Mouse (Mus musculus): ENCODE results near the gene Gpr19. TPM values are rescaled to one million over a fixed set of nuclear protein-coding genes. Genes with fewer than 3 reads are reported as not detected.

Gpr19 gene
- polyA plus RNA-seq, 1 experiment from 2014 or later = 4.2 TPM

DNA sequence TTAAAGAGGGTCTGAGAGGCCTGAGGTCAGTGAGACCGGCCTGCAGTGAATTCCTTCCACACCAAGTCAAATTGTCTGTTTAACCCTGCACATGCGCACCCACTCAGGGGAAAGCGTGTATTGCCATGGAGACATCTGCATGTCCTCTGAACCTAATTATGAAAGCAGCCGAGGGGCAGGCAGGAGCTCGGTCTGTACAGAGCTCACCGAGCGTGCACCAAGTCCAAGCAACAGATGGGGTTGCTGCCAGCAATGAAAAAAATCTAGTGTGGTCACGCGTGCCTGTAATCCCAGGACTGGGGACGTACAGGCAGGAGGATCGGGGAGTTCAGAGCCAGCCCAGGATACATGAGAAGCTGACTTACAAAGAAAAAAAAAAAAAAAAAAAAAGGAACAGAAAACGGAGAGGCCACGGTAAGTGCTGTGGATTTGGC lies 35.7 kb downstream of the Gpr19 start:
- ChIA-PET CTCF (interaction anchor here (0.7 to 3.1 kb wide), 12 partner anchors 9 to 222 kb away, joined by 3 to 16 read pairs (median 4); no protein-coding TSS in a partner anchor), POLR2A (interaction anchor here (1.5 kb wide), 1 partner anchor 12 kb away, joined by 4 read pairs; no protein-coding TSS in a partner anchor)
- ATAC-seq (no peak), DNase-seq (ENCODE audit: low read depth, low spot score) (no peak)
- no peak for TF ChIP-seq CTCF (IDR thresholded peaks at IDR 0.05)
- in situ Hi-C loops (cut with MboI; ENCODE audit: low pct_unique_long_range_greater_than_20kb) = loop anchor here (5.0 kb wide), 1 partner anchor 205 kb away; no protein-coding TSS in a partner anchor
- no peaks in the 10 kb centered on the region for H3K27me3 ChIP-seq

DNA sequence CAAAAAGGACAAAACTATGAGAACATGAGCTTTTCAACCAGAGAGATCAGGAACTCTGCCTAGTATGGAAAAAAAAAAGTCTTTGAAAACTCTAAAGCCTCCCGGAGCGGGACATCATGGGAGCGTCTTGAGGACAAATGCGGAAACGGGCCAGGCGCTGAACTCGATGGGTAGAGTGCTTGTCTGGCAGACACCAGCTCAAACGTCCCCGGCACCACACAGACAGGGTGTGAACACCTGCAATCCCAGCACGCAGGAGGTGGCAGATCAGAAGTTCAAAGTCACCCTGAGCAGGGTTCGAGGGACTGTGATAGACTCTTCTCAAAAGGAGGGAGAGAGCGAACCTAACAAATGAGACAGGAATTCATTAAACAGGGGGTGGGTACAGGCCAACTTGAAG lies 37.0 kb downstream of the Gpr19 start:
- no peak for DNase-seq (ENCODE audit: low read depth, low spot score)
- ATAC-seq = no peak
- H3K27me3 ChIP-seq = no peaks in the 10 kb centered on the region
- ChIA-PET POLR2A (no interaction called here), CTCF (interaction anchor here (1.8 kb wide), 1 partner anchor 9 kb away, joined by 5 read pairs; no protein-coding TSS in a partner anchor)
- in situ Hi-C loops (cut with MboI; ENCODE audit: low pct_unique_long_range_greater_than_20kb) = loop anchor here (5.0 kb wide), 1 partner anchor 204 kb away; no protein-coding TSS in a partner anchor
- TF ChIP-seq CTCF (IDR thresholded peaks at IDR 0.05) = no peak

DNA sequence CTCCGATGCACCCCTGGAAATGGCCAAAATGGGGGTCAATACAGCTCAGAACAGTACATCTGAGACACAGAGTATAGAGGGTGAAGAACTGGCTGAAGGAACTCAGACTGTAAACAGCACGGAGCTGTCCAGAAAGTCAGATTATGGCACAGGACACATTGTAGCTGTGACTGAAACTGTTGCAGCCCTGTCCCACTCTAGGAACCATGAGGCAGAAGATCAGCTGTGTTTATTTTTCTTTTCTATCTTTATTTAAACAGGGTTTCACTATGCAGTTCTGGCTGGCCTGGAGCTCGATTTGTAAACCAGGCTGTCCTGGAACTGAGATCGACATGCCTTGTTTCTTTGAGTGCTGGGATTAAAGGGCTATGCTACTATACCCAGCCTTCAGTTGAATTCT lies 38.1 kb downstream of the Gpr19 start:
- no peak for TF ChIP-seq CTCF (IDR thresholded peaks at IDR 0.05)
- no peak for ATAC-seq
- ChIA-PET POLR2A (no interaction called here), CTCF (interaction anchor here (0.7 to 1.8 kb wide), 4 partner anchors 9 to 14 kb away, joined by 3 to 5 read pairs (median 3); no protein-coding TSS in a partner anchor)
- DNase-seq (ENCODE audit: low read depth, low spot score) = no peak
- in situ Hi-C loops (cut with MboI; ENCODE audit: low pct_unique_long_range_greater_than_20kb) = loop anchor here (5.0 kb wide), 1 partner anchor 203 kb away; no protein-coding TSS in a partner anchor
- H3K27me3 ChIP-seq = no peaks in the 10 kb centered on the region

DNA sequence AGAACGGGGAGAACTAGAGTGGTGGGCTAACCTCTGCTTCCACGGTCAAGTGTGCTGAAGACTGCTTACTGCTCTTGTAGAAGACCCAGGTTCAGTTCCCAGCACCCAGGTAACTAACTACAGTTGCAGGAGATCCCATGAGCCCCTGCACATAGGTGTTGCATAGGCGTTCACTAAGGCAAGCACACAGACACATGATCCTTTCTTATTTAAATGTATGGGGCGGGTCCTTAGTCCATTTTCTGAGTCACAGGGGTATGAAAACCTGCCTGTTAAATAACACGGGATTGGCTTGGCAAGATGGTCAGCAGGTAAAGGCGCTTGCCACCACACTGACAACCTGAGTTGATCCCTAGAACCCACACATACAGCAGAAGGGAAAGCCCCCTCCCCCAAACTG lies 39.4 kb downstream of the Gpr19 start:
- in situ Hi-C loops (cut with MboI; ENCODE audit: low pct_unique_long_range_greater_than_20kb) = no loop called here
- ChIA-PET POLR2A (no interaction called here), CTCF (interaction anchor here (0.6 kb wide), 1 partner anchor 12 kb away, joined by 3 read pairs; no protein-coding TSS in a partner anchor)
- no peak for DNase-seq (ENCODE audit: low read depth, low spot score)
- no peak for ATAC-seq
- no peaks in the 10 kb centered on the region for H3K27me3 ChIP-seq
- TF ChIP-seq CTCF (IDR thresholded peaks at IDR 0.05) = no peak

DNA sequence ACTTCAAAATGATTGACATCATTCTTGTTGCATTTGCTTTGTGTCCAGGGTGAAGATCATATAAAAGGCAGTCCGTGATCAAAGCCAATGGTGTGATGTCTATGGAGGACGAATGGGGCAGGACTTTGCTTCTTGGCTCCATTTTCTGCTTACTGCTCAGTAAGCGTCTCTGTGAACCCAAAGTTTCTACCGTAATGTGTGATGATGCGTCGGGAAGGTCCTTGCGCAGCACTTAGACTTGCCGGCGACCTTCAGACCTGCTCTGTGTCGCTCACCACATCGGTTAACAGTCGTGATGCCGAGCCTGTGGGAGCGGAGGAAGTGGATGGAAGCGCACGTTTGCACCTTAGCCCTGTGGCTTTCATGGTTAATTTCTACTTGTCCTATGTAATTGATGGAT lies 42.5 kb downstream of the Gpr19 start:
- ATAC-seq (no peak), DNase-seq (ENCODE audit: low read depth, low spot score) (no peak)
- H3K27me3 ChIP-seq = no peaks in the 10 kb centered on the region
- CTCF ChIA-PET = no interaction called here
- no peak for TF ChIP-seq CTCF (IDR thresholded peaks at IDR 0.05)
- in situ Hi-C loops (cut with MboI; ENCODE audit: low pct_unique_long_range_greater_than_20kb) = no loop called here
- POLR2A ChIA-PET = no interaction called here

DNA sequence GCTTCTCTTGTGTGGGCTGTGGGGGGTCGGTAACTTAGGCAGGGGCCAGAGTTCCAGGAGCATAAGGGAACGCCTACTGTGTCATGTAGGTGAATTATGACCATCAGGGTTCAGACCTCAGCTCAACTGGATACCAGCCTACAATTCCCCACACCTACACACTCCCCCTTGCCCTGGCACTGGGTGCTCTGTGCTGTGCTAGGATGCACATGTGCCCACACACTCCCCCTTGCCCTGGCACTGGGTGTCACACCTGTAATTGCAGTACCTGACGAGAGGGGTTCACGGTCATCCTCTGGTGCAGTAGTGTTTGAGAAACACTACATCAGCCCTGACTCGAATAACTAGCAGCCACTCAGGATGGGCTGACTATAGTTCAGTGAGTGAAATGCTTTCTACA lies 43.6 kb downstream of the Gpr19 start:
- ChIA-PET CTCF (no interaction called here), POLR2A (no interaction called here)
- H3K27me3 ChIP-seq = no peaks in the 10 kb centered on the region
- in situ Hi-C loops (cut with MboI; ENCODE audit: low pct_unique_long_range_greater_than_20kb) = no loop called here
- DNase-seq (ENCODE audit: low read depth, low spot score) (no peak), ATAC-seq (no peak)
- no peak for TF ChIP-seq CTCF (IDR thresholded peaks at IDR 0.05)

DNA sequence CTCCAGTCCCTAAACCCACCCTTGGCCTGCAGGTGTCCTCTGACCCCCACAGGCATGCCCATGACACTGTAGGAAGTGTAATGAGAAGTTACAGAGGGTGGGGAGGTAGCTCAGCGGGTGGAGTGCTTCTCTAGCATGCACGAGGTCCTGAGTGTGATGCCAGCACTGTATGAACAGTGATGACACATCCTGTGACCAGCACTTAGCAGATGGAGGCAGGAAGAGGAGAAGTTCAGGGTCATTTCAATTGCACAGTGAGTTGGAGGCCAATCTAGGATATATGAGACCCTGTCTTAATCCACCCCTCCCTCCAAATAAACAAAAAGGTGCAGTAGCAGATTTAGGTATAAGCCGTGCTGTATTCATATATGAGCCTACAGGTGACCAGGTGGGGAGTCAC lies 48.4 kb downstream of the Gpr19 start:
- TF ChIP-seq CTCF (IDR thresholded peaks at IDR 0.05) = no peak
- ATAC-seq (no peak), DNase-seq (ENCODE audit: low read depth, low spot score) (no peak)
- POLR2A ChIA-PET = interaction anchor here (0.6 kb wide), 1 partner anchor 45 kb away, joined by 3 read pairs; no protein-coding TSS in a partner anchor
- CTCF ChIA-PET = interaction anchor here (1.4 kb wide), 1 partner anchor 191 kb away, joined by 4 read pairs; no protein-coding TSS in a partner anchor
- in situ Hi-C loops (cut with MboI; ENCODE audit: low pct_unique_long_range_greater_than_20kb) = no loop called here
- H3K27me3 ChIP-seq = no peaks in the 10 kb centered on the region

DNA sequence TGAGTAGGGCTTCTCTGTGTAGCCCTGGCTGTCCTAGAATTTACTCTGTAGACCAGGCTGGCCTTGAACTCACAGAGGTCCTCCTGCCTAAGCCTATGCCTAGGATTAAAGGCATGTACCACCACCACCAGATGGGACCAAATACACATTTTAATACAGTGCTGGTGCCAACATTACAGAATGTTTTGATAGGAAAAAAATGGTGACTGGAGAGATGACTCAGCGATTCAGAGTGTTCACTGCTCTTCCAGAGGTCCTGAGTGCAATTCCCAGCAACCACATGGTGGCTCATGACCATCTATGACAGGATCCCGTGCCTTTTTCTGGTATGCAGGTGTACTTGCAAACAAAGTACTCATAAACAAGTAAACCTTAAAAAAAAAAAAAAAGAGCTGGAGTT lies 48.9 kb downstream of the Gpr19 start:
- POLR2A ChIA-PET = interaction anchor here (0.6 kb wide), 1 partner anchor 45 kb away, joined by 3 read pairs; no protein-coding TSS in a partner anchor

DNA sequence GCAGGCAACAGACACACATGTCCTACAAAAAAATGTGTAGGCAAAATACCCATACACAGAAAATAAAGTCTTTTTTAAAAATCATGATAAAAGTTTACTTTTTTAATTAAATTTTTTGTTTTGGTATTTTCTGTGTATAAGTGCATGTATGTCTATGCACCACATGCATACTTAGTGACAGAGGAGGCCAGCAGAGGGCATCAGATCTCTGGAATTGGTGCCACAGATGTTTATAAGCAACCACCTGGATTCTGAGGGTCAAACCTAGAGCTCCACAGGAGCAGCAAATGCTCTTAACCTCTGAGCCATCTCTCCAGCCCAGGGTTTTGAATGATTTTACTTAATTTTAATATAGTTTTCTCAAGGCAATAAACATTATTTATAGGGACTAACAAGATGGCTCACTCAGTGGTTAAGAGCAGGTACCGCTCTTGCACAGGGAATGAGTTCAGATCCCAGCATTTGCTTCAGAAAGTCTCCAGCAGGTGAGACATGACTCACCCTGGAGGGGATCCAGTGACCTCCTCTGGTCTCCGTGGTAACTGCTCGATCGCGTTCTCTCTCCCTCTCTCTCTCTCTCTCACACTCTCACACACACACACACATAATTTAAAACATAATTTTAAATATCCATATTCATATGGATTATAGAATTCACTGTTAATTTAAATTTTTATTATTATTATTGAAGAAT lies 50.0 kb downstream of the Gpr19 start:
- no peak for ATAC-seq
- in situ Hi-C loops (cut with MboI; ENCODE audit: low pct_unique_long_range_greater_than_20kb) = no loop called here
- POLR2A ChIA-PET = no interaction called here
- CTCF ChIA-PET = interaction anchor here (1.2 to 2.4 kb wide), 6 partner anchors 10 to 190 kb away, joined by 3 to 8 read pairs (median 4); no protein-coding TSS in a partner anchor
- no peak for DNase-seq (ENCODE audit: low read depth, low spot score)
- no peaks in the 10 kb centered on the region for H3K27me3 ChIP-seq
- peak; percentile 72 for TF ChIP-seq CTCF (IDR thresholded peaks at IDR 0.05)

More for the DNA sequence above, 48.9 kb downstream of the Gpr19 start:
- TF ChIP-seq CTCF (IDR thresholded peaks at IDR 0.05) = no peak
- in situ Hi-C loops (cut with MboI; ENCODE audit: low pct_unique_long_range_greater_than_20kb) = no loop called here
- DNase-seq (ENCODE audit: low read depth, low spot score) (no peak), ATAC-seq (no peak)
- no peaks in the 10 kb centered on the region for H3K27me3 ChIP-seq
- CTCF ChIA-PET = interaction anchor here (1.2 to 1.8 kb wide), 2 partner anchors 81 to 98 kb away, joined by 3 to 8 read pairs; no protein-coding TSS in a partner anchor

DNA sequence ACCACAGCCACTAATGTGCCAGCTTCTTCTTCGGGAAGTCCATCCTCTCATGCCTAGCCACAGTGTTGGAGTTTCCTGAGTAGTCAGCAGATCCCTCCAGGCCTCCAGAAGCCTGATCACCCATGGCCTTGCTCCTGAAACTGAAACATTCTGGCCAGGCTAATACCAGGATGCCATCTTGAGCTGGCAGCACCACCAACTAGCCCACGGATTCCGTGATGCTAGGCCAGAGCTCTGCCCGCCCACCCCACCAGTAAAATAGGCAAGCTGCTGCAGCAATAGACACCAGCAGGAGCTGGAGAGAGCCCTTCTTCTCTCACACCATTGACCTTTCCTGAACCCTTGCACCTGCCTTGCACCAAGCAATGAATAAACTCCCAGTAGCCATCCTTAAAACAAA lies 50.8 kb downstream of the Gpr19 start:
- CTCF ChIA-PET = interaction anchor here (1.1 to 2.4 kb wide), 5 partner anchors 9 to 189 kb away, joined by 3 to 8 read pairs (median 3); no protein-coding TSS in a partner anchor
- TF ChIP-seq CTCF (IDR thresholded peaks at IDR 0.05) = no peak
- DNase-seq (ENCODE audit: low read depth, low spot score) = no peak
- POLR2A ChIA-PET = no interaction called here
- in situ Hi-C loops (cut with MboI; ENCODE audit: low pct_unique_long_range_greater_than_20kb) = no loop called here
- H3K27me3 ChIP-seq = no peaks in the 10 kb centered on the region
- no peak for ATAC-seq

DNA sequence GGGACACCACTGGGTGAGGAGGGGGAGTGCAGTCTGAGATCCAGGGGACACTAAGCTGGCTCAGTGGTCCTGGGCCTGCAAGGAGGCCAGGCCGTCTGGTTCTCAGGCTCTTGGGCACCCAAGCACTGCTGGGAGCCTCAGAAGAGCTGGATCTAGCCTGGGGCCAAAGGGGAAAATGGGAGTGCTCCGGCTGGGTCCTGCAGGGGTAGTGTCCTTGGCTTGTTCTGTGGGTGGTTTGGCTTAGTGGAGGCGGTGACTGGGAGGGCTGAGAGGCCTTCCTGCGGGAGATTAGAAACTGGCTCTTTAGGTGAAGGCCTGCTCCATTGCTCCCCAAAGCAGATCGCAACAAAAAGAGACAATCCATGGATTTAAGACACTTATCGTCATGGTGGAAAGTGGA lies 52.1 kb downstream of the Gpr19 start:
- POLR2A ChIA-PET = no interaction called here
- ATAC-seq = no peak
- TF ChIP-seq CTCF (IDR thresholded peaks at IDR 0.05) = no peak
- CTCF ChIA-PET = interaction anchor here (0.9 to 1.3 kb wide), 3 partner anchors 12 to 17 kb away, joined by 3 to 8 read pairs (median 3); no protein-coding TSS in a partner anchor
- no peaks in the 10 kb centered on the region for H3K27me3 ChIP-seq
- DNase-seq (ENCODE audit: low read depth, low spot score) = no peak
- in situ Hi-C loops (cut with MboI; ENCODE audit: low pct_unique_long_range_greater_than_20kb) = no loop called here
